Mouse (Mus musculus) yolk sac, embryonic 10.5 days (tissue): ENCODE measurements at regions not wholly inside any gene's neighbourhood (a gene's known extent, or its start where the extent isn't known, plus 50 kb on each side); places are given as distances from the start of the nearest gene placed in this dataset.

ENCODE experiments used
- DNase-seq: peaks from one replicate; pipeline ENCODE4 v3.0.0-alpha.2; 2017; ENCODE audit warnings: low spot score

DNA sequence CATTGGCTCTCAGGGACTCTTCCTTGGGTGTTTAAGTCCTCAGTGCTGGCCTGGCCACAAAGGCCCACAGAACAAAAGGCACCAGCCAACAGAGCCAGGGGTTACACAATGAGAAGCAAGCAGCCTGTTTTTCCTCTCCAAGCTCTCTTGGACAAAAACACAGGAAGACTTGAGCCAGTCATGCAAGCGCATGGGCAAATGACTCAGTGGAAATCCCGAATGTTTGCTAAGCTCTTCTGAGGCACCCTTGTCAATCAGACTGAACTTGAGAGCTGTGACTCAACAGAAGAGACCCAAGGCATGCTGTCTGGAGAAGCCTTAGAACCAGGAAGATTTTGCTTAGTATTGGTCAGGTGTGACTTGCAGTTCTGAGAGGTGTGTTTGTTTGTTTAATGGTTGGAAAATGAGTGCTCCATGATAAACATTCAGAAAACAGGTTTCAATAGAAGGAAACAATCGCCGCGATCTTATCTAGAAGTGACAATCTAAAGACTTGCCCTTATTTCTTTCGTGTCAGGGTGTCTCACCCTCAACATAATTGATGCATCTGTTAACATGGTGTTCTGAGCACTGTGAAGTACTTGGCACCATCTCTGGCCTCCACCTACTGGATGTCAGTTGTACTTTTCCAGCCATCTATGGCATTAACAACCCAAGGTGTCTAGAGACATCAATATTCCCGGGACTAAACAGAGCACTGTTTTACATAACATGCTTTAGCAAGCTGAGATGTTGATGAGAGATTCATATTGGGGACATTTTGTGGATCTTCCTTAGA is 124.0 kb upstream of the Tmc1 start:
- DNase-seq: no peak

DNA sequence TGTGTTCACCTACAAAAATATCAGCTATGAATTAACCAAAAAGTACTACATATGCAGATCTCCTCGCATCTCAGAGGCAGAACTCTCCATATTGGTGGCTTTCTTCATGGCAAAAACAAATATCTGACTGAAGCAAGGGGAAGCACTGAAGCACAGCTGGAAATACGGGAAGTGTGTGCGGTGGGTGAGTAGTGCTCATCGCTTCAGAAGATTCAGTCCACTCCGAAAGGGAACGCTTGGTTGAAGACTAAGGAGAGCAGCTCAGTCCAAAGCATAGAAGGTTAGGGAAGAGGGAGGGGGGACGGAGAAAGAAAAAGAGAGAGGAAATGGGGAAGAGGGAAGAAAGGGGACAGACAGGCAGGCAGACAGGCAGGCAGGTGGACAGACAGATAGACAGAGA is 114.4 kb upstream of the Tmc1 start:
- DNase-seq: no peak

DNA sequence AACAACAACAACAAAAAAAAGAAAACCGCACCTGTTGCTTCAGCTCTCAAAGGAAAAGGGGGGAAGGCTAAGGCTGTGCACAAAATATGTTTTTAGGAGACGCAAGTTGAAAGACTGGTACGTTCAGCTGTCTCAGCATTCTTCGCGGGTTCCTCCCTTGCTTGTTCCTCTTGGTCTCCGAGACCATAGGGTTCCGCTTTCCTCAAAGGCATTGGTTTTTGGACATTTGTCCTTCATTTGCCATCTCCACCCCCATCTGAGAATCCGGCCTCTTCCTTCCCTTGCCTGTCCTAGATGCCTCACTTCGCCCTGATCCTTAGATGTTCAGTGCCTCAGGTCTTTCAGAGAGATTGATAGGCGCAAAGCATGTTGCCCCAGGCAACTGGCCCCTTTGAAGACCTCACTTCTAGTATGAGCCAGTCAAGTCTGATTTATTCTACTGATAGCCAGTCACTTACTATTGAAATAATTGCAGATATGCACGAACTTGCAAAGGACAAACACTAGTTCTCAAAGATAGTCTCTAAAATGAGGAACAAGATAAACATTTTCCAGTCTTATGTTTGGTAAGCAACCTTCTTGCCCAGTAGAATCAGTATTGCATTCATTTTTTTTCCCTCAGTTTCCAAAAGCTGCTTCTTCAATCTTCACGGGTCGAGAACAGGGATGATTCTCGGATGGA is 112.6 kb upstream of the Tmc1 start:
- DNase-seq: no peak

DNA sequence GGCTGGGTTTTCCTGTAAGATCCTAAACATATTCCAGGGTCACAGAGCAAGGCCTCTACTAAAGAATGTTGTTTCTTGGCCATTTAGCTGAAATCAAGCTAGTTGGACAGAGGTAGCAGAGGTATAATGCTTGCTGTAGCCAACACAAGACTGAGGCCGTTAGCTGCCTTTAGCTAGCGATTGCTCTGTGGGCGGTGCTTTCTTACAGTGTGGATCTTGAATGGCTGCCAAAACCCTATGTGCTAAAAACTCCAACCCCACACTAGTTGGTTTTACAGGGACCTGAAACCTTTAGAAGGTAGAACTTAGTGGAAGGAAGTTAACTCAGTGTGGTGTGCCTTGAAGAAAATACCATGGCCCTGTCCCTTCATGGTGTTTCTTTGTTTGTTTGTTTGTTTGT is 110.9 kb upstream of the Tmc1 start:
- no peak for DNase-seq

DNA sequence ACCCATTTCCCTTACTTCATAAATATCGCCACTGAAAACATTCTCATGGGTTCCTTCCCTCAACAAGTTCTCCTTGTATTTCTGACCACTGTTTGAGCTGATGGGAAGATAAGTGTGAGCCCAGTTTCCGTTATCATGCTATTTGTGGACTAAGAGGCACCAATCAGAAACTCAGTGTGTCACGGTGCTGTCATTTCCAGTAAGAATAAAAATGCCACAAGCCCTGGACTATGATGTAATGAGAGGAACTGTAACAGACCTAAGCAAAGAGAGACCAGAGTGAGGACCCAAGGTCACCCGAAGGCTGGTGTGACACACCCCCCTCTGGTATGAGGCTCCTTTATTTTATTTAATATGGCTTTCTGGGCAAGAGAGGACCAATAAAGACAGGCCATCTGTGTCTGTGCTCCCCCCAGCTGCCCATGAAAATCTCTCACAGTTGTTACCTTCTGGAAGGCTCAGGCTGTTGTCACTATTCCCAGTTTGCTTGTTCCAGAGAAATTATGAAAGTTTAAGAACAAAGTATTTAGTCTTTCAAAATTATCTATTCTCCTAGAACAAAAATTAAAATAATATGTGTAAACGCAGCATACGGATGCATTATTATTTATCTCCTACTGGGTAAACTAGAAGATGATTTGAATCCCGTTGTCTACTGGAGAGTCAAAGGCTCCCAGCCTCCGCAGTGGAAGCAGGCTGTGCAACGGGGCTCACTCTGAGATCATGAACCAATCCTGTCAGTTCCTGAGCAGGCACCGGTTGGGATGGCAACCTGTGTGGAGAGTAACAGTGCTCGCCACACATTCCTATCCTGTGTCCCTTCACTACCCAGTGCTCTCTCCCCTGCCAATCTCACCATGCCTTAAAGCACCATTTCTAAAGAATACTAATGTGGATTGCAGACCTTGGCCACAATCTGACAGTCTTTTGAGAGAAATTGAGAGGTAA is 99.9 kb upstream of the Tmc1 start:
- DNase-seq: no peak

DNA sequence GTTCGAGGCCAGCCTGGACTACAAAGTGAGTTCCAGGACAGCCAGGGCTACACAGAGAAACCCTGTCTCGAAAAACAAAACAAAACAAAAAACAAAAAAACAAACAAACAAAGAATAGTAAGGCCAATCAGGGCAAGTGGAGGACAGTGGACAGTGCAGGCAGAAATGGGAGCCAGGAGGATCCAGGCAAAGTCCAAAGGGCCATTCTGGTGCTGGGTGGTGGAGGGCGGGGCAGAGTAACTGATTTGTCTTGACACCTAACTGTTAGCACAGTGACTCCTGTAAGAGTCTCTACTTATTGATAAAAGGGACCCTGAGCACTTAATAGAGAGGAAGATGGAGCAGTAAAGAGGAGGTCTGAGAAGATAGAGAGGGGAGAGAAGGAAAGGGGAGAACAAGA is 98.8 kb upstream of the Tmc1 start:
- no peak for DNase-seq

DNA sequence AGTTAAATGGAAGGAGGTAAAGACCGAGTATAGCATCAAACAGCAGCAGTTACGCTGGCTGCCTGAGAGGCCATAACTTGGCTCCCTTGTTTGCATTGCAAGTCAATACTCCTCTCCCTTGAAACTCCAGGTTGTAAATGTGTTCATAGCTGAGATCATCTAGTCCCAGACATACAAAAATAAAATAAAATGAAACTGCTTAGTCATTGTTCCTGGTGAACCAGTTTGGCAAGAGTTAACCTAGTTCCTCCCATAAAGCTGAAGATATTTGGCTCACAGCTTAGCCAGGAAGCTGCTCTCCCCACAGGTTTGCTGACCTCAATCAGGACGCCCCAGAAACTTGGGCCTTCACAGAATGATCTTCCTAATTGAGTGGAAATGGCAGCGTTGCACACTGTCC is 97.9 kb upstream of the Tmc1 start:
- DNase-seq: no peak

DNA sequence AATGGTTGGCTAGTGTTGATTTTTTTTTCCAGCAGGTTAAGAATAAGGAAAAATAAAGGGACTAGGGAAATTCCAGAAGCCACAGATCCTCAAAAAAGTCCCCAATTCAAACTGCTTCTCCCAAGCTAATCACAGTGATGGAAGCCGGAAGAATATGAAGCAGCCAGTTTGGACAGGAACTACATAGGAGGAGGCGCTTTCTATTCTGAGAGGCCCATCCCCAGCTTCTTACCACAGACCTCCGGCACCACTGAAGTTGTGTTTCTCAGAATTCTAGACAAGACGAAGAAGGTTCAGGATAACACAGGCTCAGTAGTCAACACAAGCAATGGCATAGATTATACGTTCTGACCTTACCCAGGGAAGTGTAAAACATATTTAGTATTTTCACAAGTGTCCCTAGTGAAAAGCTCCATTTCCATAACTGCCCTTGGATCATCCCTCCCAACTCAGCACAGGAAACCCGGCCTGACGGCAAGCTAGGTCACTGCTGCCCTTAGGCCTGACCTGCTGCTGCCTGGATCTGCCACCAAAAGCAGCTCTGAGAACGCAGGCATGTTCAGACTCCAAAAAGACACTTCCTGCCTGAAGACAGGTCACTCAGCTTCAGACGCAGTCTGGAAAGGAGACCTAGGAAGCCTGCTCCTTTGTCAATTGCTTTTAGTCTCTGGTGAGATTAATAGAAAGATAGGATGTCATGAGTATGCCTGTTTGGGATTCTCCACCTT is 97.2 kb upstream of the Tmc1 start:
- DNase-seq: no peak

DNA sequence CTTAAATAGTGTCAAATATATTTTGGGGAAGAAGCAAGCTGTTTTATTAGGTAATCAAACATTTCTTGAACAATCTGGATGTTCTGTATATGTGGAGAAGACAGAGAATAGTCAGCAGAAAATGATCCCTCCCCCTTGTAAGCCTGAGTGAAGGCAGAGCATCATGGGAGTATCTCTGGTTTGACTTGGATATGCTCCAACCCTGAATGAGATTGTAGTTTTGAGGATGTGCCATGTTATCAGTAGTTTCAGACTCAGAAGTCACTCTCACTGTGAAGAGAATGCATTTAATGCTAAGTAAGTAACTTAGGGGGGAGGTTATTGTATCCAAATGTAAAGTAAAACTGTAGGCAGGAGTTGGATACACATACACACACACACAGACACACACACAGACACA is 95.3 kb upstream of the Tmc1 start:
- no peak for DNase-seq

DNA sequence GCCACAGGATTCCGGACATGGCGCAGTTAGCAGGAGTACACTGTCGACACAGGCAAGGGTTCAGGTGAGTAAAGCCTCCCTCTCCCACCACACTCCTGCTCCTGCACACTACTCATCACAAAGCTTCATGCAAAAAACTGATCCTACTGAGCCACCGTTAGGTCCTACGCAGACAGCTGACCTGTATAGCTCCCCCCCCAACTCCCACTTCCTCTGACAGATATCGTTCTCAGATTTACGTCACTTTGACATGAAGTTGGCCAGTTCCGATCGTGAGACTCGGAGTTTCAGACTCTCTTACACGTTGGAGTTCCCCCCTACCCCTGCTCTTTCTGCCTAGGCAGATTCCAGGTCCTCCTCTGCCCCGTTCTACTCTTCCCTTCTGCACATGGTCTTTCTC is 91.6 kb upstream of the Tmc1 start:
- DNase-seq: no peak

DNA sequence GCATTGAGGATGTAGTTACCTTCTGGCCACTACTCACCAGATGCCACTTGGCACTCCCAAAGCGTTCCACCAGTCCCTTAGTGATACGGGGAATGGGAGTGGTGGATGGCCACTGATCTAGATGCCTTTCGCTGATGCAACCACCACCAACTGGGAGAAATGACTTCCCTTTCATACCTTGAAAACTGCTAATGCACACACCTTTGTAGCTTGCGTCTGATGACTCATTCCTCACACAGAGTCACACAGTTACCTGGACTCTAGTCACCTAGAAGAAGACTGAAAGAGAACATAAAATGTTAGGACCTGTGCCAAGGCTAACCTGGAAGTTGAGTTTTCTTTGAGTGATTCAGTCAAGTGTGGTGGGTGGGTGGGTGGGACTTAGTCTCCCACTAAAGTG is 90.0 kb upstream of the Tmc1 start:
- no peak for DNase-seq

DNA sequence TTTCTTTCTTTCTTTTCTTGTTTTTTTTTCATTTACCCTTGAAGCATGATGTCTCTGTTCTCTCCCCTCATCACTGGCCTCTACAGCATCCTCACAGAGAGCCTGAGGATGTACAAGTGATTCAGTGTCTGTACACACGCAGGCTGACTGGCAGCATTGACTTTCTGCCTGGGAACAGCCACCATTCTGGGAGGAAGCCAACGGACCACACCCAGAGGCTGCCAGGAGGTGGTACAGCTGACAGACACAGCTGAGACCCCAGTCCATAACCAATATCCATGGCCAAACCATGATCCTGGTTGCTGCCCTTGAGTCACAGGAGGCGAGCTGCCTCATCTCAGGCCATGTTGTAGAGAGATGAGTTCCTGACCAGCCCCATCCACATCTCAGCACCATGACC is 88.5 kb upstream of the Tmc1 start:
- no peak for DNase-seq

DNA sequence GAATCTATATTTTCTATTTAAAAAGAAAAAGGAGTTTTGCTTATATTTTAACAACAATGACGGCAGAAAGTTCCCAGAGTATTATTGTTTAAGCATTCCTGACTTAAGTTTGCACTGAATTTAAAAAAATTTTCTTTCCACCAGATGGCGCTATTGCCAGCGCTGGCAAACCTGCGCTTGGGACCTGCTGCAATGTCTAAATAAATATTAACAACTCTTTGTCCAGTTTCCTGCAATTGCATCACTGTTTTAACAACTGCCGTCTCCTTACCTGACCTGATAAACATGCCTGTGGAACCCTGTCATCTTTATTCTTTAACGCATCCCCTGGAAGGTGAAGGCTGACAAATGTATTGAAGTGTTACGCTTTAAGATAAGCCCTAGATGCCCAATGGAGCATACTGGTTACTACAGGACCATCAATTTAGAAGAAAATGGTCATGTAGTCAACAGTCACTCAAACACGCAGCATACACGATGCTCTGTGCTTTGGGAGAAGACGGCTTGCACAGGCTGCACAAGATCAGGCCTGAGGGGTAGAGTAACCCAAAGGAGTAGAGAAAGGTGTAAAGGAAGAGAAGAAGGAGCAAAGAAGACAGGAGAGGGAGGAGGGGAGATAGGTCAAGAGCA is 83.6 kb upstream of the Tmc1 start:
- peak; percentile 65 for DNase-seq

DNA sequence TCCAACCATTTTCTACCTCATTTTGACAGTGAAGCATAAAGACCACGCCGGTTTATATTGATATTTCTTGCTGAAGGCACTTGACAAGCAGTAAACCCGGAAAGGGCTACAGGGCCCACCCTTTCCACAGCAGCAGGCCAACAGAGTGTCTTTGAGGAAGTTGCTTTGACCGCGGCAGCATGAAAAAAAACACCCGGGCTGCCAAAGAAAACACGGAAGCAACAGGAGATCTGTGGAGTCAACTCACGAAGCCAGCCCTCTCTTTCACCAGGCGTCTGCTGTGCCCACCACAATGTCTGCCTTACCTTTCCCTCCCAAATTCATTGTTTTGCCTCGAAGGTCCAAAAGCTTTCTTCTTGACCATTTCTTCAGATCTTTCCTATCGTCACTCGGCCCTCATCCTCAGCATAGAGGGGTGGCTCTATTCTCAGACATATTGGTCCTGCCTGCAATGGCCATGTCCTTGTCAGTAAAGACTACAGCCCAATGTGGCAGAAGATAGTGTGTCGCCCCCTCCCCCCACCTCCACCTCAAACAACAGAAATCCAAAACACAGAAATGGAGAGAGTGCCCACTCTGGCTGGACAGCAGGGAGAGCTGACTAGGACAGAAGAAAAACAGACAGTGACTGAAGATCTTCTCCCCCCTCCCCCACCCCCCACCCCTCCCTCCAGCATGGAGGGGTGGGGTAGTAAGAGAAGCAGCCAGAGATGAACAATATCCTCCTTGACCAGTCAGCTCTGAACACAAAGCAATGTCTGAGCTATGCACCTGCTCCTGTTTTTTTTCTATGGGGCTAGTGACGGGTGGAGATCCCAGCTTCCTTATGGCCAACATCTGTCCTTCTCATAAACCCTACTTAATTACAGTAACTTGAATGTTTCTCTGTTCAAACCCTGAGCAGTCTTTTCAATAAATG is 82.8 kb upstream of the Tmc1 start:
- DNase-seq: no peak

DNA sequence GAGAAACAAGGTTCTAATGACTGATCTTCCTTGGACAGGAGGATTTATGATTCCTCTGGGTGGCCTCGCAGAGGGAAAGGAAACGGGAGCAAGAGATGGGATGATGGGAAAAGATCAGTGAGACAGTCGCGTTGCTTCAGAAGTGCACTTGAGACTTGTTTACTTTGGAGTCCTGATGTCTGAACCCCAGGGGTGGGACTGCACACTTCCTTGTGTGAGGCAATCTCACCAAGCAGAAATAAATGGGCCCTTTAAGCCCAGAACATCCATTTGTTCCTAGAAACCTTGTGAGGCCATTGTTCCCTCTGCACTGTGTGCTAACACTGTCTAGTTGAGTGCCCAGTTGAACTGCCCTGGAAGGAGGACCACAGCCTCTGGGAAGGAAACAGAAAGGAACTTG is 81.5 kb upstream of the Tmc1 start:
- DNase-seq: no peak

DNA sequence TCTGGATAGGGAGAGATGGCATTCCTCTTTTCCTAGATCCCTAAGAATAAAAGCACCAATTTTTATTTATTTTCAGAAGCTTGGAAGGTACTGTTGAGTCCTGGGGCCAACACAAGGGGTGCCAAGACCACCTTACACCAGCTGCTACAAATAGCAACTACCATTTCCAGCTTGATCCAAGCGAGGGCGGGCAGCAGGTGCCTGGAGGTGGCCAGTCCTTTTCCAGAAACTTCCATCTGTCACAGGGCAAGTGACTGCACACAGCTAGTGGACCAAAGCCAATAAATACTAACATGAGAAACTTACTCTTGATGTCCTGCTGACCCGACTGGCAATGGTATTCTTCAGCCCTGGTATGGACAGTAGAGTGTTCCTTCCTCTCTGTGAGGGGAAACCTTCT is 80.0 kb upstream of the Tmc1 start:
- no peak for DNase-seq

DNA sequence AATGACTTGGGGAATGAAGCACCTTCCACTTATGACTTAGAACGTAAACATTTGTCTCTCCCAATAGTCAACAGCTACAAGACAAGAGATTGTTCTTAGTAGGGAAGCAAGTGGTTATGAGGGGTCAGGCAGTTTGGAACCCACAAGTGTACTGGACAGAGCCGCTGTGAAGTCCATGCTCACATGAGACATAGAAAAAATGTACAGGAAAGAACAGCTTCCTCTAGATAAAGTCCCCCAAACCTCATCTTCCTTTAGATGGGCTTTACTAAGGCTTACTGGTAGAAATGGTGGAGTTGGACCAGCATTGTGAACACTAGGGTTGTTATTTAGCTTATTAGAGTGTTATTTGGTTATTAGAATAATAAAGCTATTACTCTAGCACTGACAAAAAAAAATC is 78.6 kb upstream of the Tmc1 start:
- no peak for DNase-seq

DNA sequence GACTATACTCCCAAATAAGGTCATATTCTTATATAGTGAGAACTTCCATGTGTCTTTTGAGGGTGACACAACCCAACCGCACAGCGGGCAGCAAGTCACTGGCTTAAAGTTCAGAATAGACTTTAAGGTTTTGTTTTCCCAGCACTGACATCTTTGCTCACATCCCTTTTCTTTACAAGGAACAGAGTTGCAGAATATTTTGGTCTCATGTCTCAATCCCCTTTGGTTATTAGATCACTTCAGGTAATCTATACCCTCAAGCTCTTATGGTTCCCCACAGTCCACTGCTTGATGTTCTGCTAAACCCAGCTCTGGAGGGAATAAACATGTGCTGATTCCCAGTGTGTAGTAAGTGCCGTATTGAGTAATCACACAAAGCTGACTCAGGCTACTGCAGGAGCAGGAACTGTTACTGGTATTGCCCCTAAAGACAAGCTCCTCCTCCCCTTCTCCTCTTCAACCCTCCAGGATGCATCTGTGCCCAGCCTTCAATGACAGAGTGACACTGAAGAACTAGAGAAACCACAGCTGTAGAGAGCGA is 77.8 kb upstream of the Tmc1 start:
- DNase-seq: no peak

DNA sequence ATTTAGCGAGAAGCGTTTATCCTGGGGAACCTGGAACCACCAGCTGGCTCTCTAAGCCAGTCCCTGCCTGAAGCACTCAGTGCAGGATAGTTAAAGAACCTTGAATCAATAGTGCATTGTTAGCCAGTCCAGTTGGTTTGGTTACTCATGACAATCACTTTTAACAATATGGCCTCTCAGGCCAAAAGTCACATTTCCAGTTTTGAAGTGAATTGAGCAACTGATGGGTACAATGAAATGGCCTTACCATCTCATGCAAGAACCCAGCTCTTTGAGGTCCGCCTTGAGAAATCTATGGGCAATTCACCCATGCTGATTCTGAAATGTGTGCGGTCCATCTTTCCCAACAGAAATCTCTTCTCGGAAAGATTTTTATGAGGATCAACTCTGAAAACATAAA is 77.0 kb upstream of the Tmc1 start:
- no peak for DNase-seq

DNA sequence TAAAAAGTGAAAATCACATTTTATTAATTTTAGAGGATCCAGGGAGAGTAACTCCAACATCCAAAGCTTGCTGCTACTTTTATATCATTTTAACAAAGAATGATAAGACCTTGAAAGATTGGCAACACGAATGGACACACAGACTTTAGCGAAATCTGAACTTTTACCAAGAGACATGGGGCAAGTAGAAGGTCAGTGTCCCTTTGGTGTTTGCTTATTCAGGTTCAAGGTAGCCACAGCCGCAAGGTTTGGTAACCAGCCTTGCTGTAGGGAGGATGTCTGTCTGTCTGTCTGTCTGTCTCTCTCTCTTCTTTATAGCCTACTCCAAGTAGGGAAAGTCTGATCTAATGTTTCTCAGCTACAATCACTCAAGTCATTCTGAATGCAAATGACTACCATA is 75.0 kb upstream of the Tmc1 start:
- no peak for DNase-seq
